Mouse (Mus musculus): Measurements from ENCODE around the gene Ablim1.

The Ablim1 gene

DNA sequence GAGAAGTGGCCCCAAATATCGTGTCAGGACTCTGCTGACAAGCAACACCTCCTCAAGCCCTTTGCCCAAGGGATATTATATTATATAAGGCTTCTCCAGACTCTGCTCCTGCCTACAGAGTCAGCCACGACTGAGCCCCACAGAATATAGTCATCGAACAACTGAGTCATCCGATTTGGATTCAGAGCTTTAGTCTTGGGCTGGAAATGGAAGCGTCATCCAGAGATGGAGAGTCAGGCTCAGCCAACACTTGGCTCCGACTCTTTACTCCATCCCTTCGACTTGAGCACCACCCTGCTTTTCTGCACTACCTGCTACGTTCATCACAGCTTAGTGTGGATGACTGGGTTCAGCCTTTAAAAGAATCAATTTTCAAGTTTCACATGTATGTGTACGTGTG, 17.3 kb downstream of the Ablim1 start:
- DNase-seq, result no peak

DNA sequence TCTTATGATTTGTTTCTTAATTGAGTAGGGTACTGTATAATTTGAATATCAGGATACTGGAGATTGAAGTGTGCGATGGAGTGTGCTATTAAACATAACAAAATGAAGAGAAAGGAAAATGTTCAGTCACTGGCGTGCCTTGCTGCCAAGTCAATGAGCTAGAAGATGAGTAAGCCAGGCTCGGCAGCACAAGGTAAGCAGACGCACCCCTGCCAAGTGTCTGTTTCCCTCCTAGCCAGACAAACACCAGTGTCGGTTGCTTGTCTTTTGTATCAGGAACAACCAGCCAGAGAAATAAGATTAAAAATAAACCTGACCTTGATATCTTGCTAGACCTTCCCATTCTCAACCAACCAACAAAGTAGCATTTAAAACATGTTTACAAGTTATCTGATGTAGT, 18.2 kb downstream of the Ablim1 start:
- DNase-seq, result no peak

DNA sequence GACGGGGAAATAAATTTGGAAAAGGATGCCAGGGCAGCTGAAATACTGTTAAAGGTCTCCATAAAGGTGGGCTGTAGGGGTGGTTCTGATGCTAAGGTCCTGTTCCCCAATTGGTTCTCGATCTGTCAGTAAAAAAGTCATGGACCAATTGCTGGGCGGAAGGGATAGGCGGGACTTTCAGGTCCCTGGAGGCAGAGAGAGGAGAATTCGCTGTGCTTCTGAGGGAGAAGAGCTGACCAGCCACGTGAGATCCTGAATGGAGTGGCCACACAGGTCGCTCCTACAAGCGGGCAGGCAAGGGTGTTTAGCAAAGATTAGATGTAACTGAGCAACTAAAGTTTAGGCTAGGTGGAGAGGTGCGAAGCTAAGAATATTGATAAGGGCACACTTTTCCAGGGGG, 19.2 kb downstream of the Ablim1 start:
- DNase-seq, result no peak

DNA sequence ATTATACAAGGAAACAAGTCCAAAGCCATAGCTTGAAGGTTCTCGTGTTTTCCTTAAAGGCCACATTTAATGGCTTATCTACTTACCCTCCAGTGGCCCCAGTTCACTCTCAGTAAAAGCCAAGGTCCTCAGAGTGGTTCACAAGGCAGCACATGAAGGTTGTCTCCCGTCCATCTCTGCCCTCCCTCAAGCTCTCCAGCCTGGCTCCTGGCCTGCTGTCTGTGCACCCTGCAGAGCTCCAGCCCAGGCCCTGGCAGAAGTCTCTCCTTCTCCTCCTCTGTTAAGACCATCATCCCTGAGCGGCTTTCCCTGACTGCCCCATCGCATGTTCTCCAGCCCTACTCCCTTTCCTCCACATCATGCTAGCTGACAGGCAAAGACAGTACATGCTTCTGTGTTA, 20.4 kb downstream of the Ablim1 start:
- DNase-seq, result no peak

DNA sequence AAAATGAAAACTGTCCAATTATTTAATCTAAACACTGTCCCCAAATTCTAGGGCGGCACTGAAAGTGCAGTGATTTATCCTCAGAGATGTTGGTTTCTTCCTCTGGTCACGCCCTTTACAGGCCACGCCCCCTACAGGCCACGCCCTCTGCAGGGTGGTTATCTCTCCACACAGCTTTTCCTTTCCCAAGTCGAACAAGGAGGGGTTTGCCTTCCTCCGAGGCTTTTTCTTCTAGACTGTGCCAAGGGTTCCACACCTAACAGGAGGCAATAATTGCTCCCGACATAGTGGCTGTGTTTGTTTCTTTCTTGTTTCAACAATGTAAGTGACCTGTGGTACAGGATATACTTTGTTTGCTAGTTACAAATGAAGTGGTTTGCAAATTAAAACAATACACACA, 21.0 kb downstream of the Ablim1 start:
- DNase-seq, result no peak

DNA sequence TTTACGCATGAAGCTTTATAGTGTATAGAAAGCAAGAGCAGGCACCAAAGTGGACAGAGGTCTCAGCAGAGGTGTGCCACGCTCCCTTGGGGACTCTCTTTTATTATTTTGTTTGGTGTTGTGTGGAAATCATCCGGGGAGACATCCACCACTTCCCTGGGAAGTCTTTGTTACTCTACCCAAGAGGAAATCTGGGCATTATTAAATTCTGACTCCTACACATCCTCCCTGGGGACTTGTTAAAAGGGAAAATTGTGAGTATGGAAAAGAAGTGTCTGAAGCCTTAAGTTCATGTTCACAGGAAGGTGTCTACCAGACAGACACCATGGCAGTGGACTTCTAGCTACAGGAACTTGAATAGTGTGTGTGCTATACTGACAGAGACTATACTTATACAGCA, 31.4 kb downstream of the Ablim1 start:
- no peak for DNase-seq

GRCm38 (mm10) chr19:57282642-57283041, 32.1 kb downstream of the Ablim1 start:
- DNase-seq, result no peak

DNA sequence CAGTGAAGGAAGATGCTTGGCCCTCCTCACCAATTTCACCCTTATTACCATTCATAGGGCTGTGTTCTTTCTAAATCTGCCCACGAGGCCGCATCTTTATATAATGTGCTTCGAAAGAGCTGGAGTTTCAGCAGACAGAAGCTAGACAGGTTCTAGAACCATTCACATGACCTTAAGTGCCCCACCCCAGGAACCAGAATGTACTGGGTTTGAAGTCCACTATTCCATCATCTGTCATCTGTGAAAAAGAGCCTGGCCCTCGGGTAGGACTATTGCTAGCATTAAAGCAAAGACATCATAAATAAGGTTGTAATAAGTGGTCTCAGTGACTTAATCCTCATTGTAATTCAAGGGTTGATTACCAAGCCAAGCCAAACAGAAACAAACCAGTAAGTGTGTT, 35.1 kb downstream of the Ablim1 start:
- no peak for DNase-seq

DNA sequence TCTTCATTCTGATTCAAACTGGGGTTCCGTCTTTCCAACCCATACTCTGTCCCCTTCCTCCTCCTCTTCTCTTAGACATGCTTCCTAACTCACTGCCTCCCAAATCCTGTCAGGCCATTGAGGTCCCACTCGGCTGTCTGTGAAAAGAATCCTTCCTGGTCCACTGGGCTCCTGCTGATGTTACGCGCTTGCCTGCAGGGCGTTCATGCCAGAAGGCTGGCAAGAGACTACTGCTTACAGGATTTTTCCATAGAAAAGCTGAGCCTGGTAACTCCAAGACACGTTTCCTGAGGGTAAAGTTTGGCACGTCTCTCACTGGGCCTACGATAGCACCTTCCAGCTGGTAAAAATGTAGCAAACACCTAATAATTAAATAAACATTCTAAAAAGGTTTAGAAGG, 36.5 kb downstream of the Ablim1 start:
- DNase-seq, result no peak

DNA sequence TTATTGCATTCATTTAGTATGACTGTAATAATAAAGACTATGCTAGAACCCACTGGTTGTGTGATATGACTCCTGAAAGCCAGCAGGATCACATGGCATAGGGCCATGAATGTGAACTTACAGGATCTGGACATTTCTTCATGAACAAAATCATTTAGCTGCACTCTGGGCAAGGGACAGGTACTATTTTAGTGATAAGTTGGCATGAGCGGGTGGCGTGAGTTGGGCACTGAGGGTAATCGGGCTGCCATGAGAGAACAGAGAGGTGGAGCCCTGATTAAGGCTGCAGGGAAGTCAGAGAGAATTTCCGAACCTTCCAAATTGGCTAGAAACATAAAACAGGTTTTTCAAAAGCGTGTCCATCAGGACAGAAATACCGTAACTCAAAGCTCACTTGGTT, 37.7 kb downstream of the Ablim1 start:
- no peak for DNase-seq

GRCm38 (mm10) chr19:57275166-57275953, 39.4 kb downstream of the Ablim1 start:
- DNase-seq, result peak; percentile 82

- DNase-seq, result peak; percentile 94
These were observed 40.0 kb downstream of the Ablim1 start for GRCm38 (mm10) chr19:57274717-57275116.

DNA sequence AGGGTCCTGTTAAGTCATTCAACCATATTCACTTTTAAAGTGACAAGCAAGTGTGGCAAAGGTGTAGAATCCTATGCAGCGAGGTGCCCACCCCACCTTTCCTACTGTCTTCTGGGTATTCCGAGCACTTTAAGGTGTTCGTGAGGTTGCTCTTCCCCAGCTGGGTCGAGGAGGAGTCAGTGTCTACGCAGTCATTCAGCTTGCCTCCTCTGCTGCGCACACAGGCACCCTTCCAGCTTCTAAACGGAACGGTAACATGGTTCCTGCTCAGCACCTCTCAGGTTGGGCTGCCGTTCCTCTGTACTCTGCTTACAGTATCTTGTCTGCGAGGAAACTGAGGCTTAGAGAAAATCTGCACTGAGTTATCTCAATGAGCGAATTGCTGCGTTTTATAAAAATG, 40.4 kb downstream of the Ablim1 start:
- no peak for DNase-seq

DNA sequence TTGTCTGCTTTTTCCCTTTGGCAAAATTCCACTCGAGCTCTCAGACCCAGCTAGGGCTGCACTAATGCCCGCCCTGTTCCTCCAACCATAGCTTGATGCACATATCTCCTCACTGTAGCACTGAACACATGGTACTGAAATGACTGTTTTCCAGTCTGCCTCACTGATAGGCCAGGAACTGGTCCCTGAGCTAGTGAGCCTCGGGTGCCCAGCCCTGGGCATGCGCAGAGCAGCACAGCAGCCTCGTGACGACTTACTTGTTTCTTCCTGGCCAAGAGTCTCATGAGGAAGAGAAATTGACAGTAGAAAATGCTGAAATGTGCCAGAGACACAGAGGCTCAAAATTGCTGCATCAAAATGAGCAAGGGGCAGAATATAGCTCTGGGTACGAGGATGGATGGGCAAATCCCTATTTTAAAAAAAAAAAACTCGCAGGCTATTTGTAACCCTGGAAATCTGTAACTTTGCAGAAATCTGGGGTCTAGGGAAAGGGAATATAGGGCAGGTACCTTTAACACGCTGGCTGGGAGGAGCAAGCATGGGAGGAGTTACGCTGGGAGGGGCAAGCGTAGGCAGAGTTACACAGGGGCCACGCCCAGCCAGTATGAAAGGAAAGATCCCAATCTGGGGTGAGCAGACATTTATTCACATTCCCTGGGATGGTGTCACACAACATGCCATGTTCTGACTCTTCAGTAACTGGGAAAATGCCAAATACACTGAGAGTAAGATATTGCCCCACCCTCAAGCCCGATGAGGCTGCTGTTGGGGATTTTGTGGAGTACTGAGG, 41.7 kb downstream of the Ablim1 start:
- peak; percentile 91 for DNase-seq

DNA sequence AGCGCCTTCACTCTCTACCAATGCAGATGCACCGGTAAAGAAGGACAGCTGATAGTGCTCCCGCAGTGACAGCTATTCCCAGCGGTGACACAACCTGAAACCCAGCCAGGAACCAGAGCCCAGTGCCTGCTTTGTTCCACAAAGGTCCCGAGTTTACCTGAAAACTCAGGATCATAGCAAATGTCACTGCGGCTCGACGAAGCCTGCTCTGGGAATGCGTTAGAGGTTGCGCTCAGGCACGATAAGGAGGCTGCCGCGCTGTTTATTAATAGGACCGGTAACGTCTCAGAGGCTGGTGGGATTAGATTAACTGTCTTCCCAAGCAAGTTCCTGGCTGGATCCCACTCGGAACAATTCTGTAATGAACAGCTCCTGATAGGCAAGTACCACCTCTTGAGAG, 43.0 kb downstream of the Ablim1 start:
- no peak for DNase-seq

- DNase-seq, result no peak
These were observed 44.0 kb downstream of the Ablim1 start for GRCm38 (mm10) chr19:57270711-57271110.

GRCm38 (mm10) chr19:57269791-57270190, 44.9 kb downstream of the Ablim1 start:
- DNase-seq, result no peak

GRCm38 (mm10) chr19:57267531-57267930, 47.2 kb downstream of the Ablim1 start:
- DNase-seq, result no peak

- no peak for DNase-seq
These were observed 48.2 kb downstream of the Ablim1 start for GRCm38 (mm10) chr19:57266374-57267085.

DNA sequence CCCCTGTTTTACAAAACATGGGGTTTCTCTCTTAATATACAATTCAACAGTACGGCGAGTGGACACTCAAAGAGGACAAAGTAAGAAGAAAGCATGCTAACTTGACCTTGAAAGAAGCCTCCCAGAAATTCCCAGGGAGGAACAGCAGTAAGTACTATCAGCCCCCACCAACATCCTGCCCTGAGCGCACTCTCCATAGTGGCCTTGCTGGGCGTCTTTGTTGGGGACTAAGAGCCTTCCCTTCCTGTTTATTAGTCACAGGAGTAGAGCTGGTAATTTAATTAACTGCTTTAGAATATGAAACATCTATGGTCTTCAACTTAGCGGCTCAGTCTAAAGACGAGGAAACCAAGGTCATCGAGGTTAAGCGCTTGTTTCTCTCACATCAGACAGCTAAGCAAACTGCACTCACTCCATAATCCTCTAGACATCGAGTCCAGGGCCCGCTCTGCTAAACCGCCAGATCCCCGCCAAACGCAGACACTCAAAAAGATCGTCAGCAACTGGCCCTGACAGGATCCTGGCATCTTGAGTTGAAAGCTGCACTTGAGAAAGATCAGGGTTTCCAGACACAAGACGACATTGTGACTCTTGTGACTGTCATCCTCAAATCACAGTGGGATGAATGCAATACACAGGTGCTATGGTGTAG, 50.3 kb downstream of the Ablim1 start:
- DNase-seq, result no peak

- DNase-seq, result no peak
These were observed 56.9 kb downstream of the Ablim1 start for GRCm38 (mm10) chr19:57257801-57258200.

- no peak for DNase-seq
These were observed 58.1 kb downstream of the Ablim1 start for GRCm38 (mm10) chr19:57256666-57257065.

DNA sequence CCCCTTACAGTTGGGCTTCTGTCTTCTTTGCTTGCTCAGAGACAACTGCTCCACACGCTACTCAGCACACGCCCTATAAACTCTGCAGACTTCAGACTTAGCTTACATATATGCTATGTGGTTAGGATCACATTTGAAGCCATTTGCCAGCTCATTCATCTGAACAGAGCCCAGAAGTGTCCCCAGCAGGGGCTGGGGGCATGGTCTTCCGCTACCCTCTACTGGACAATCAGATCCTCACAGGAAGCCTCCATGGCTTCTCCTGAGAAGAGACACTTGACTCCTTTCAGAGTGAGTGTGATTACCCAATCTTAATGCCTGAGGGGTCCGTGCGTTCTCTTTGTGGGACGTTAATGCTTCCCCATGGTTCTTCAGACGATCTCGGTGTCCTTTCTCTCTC, 59.6 kb downstream of the Ablim1 start:
- DNase-seq, result no peak

Measured in kidney, adult 11 months (tissue).